Mouse (Mus musculus) frontal cortex, adult (tissue): ENCODE data around the gene Mzt1.
"Not testable (repeated sequence)": the region's sequence is repeated elsewhere in the genome, so short reads cannot be mapped to it uniquely, and the experiment has no call there.

ENCODE experiments used
- ATAC-seq: cut with Nextera tagmentation; 2 replicates; pipeline ENCODE4 v1.9.2; 2017; ENCODE audit warnings: mild to moderate bottlenecking, moderate library complexity, mixed read lengths; ENCODE audit not compliant: low TSS enrichment

Gene Mzt1

DNA sequence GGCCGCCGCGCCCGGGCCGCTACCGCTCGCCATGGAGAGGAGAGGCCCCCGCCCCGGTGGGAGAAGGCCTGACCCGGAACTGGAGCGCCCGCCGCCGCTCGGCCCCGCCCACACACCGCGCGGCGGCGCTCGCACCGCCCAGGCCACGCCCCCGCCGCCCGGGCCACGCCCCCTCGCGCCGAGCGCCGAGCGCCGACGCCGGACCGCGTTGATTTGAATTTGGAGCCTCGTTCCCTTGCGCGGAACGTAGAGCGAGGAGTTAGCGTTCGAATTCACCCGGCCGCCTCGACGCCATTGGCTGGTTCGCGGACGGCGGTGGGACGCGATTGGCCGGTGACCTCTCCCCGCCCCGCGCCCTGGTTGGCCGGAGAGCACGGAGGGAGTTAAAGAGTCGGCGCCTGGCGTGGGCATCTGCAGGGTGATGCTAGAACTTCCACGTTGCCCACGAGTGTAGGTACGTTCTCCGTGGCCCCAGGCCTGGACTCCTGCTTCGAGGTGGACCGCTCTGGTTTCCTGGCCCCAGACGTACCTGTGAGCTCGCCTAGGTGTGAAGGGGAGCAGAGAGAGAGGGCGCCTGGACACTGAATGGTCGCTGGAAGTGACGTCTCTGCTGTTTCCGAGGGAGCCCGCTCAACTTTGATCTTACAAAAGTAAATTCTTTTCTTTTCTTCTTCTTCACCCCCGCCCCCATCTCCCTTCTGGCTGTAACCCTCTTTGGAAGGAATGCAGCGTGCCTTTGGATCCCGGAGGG, at the start of gene Mzt1, which contains the start of gene Bora:
Mzt1 (minus strand) TSS at position 104 of the 751 bp plus-strand sequence.
Bora (plus strand) TSS at position 192 of the 751 bp plus-strand sequence.
- peak; percentile 92 for ATAC-seq

DNA sequence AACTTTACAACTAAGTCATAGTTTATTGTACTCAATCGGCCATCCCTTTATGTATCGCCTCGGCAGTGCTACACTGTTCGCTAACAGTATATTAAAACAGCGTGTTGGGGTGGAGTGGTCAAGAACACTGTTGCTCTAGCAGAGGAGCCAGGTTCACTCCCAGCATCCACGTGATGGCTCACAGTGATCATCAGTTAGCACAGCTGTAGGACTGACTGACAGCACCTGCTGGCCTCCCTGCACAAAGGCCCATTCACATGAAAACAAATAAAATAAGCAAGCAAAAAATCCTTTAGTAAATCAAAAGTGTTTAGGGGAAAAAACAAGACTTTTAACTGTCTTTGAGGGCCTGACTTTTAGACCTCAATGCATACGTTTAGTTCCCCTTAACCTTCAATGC, 43.0 kb upstream of the Mzt1 start:
- no peak for ATAC-seq

DNA sequence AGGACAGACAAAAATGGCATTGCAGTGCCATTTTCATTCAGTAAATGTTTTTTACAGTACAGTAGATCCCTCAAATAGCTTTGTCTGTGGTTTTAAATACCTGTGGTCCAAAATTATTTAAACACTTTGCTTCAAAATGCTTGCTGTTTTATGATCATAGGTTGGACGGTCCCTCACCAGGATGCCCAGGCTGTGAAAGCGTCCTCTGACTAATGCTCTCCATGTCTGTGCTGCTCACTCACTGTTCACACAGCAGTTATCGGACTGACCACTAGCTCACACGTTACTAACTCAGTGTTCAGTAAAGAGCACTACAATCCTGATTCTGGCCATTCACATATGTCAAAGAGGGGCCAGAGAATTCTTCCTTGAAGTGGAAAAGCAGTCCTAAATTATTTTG, 25.2 kb upstream of the Mzt1 start:
- no peak for ATAC-seq

DNA sequence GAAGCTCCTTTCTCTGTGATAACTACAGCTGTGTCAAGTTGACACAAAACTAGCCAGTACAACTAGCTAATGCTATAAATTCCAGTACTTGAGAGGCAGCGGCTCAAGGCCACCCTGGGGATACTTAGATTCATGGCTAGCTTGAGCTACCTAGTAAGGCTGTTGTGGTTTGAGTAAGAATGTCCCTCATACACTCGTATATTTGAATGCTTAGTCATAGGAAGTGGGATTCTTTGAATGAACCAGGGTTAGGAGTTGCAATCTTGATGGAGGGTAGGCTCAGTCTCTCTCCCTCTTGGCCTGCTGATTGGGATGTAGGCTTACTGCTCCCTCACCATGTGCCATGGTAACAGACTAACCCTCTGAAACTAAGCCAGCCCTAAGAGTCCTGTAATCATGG, 17.2 kb upstream of the Mzt1 start:
- no peak for ATAC-seq

DNA sequence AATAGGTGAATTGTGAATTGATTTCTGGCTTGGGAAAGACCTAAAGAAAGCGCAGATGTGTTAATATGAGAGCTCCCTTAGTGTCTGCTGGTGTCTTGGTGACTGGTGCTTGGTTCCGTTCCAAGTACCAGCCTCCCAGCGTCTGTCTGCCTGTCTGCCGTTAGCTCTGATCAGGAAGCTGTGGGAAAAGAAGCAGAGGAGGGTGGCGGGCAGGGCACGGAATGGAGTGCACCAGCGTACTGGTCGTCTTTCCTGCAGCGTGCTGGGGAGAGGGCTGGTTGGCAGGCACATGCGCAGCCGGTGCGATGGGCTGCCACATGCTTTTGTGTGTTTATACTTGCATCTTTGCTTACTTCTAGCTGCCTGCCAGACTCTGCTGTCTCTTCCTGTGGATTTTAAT, 14.7 kb upstream of the Mzt1 start:
- peak; percentile 89 for ATAC-seq

DNA sequence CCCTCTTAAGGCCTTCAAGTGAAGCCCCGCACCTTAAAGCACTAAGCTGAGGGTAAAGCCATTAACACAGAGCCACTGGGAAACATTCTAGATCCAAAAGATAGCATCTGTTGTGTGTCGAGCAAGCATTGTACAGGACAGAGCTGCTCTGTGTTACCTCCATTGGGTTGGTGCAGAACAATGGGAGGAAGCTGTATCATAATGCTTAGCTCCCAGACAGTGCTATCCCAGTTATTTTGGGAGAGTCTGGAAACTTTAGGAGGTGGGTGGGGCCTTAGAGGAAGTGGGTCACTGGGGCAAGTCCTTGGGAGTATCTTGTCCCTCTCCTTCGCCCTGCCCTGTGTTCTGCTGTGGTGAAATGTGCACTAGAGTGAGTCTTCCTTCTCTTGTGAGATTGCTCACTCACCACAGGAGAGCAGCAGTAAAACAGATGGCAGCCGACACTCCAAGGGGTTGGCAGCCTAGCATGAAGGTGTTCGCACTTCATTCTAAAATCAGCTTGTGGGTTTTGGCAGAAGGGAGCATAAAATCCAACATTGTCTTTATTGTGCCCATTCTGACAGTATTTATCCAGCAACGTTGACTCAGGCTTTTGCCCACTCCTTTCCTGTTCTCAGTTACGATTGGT, 13.1 kb upstream of the Mzt1 start:
- ATAC-seq = peak; percentile 94

DNA sequence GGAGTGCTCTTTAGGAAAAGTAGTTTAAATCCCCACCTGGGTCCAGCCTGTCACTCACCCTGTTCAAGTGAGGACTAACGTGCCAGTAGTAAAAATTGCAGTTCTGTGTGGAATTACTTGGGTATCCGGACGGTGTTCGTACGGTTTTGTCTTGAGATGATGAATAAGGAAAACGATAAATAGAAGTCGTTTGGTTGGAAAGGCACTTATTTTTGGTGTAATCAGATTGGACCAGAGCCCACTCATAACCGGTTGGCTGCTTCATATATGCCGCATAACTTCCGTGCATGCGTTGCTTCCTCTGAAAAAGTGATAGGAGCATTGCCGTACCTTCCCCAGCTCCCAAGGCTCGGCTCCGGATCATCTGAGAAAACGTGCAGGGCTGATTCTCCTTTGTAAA, 848 bp upstream of the Mzt1 start:
- peak; percentile 2 for ATAC-seq

DNA sequence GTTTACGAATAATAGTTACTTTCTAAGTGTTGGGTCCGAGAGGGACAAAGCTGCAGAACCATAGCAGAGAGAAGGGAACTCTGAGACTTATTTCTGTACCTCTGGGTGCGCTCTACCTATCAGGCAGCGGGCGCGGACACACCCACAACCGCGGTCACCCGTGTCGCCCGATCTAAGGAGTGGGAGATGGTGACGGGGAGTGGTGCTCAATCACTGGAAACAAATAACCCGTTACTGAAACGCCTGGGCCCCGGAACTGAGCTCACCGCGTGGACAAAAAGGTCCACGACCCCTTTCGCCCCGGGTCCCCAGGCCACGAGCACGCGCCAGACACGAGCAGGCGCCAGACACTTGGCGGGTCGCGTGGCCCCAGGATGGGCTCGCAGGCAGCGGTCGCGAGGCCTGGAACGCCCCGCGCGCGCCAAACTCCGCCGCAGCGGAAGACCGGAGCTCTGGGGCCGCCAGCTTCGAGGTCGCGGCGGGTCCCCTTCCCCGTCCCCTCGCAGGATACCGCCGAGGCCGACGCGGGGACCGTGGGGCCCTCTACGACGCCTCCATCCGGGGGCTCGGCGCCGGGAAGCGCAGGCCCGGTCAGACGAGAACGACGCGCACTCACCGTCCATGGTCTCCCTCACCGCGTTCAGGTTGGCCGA, 430 bp downstream of the Mzt1 start:
- peak; percentile 28 for ATAC-seq

DNA sequence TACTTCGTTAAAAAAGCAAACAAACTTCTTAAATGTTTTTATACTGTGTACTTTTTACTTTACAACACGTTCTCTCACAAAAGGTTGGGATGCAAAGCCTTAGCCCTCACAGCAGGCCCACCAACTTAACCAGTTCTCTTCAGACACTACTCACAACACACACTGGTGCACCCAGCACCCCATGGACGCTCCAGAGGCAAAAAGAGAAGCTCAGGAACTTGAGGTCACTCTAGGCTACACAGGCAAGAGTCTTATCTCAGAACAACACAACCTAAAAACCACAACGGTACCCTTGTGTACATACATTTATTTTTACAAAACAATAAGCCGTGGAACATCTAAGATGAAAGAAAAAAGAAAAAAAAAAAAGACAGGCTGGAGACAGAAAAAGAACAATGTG, 1.2 kb downstream of the Mzt1 start:
- no peak for ATAC-seq

DNA sequence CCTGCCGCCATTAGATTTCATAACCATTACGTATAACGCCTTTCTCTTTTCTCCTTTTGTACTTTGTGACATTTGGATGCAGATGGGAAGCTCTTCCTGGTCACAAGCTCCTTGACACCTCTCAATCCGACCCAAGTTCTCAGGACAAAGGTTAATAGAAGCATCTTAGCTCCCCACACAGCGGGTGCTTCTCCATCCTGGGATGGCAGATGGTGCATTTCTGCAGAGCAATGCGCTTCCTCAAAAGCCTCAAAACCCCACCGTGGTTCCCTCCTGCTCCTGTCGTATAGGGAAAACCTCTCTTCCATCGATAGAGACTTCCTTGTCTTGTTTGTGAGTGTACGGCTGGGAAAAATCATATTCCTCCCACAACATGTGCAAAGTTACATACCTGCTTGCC, 1.8 kb downstream of the Mzt1 start:
- no peak for ATAC-seq

DNA sequence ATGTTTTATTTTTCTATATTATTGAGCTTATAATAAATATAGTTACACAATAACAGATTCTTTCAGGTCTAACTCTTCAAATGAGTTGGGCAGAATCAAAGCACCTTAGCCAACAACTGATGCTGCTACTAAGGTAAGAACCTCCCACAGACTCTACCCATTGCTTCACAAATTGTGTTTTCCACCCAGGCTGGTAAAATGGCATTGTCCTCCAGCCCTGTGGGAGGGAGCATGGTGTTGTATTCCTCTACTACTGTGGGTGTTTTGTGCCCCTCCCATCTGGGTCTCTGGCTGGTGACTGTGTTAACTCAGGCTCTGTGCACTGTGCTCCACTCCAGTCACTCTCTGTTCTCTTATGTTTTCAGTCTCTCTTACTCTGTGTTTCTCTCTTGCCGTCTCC, 2.4 kb downstream of the Mzt1 start:
- ATAC-seq = no peak

DNA sequence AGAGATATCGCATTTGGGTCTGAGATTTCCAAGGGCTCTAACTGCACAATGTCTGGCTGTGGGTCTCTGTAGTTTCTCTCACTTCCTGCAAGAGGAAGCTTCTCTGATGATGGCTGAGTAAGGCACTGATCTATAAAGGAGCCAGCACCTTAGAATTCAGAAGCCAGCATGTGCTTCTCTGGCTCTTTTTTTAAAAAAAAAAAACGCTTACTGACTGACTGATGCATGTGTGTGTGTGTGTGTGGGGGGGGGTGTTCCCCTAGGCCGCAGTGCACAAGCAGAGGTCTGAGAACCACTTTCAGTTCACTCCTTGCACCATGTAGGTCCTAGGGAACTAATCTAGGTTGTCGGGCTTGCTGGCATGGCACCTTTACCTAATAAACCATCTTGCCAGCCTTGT, 4.5 kb downstream of the Mzt1 start:
- no peak for ATAC-seq

DNA sequence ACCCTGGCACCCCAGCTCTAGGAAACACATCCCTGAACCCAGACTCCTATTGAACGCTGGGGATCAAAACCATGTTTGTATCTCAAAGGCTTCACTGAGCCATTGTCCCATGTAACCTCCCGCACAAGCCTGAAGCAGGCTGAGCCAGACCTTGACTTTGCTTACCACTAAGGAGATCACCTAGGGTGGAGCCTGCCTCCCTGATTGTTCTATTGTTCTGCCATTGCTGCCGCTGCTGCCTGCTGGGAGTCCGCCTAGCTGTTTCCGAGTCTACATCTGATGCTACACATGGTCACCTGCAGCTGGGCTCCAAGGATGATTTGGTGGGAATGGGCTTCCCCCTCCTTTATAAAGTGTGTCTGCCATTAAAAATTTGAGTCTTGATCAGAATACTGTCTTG, 6.6 kb downstream of the Mzt1 start:
- not testable (repeated sequence) for ATAC-seq

DNA sequence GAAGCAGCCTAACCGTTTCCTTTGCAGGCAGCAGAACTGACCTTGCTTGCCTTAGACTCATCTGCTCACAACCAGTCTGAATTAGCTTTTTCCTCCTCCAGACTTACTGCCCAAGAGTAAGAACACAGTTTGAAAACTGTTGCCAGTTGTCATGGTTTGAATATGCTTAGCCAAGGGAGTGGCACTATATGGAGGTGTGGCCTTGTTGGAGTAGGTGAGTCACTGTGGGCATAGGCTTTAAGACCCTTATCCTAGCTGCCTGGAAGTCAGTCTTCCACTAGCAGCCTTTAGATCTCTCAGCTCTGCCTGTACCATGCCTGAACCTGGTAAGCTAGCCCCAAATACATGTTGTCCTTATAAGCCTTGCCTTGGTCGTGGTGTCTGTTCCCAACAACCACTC, 8.2 kb downstream of the Mzt1 start:
- no peak for ATAC-seq

DNA sequence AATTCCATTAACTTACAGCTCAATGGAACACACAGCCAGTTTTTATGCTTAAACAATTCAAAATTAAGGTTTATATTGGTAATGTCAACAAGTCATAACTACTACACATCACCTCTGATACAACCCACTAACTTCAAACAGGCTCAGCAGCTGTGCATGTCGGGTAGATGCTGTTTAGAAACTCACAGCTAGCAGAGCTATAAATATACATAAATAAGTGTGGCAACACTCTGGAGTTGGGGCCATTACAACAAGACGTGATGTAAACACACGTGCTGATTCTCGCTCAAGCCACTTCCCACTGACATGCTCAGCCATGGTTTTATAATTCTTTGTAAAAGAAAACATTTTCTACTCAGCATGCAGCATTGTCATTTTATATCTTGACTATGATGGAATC, 9.9 kb downstream of the Mzt1 start:
- ATAC-seq = no peak

DNA sequence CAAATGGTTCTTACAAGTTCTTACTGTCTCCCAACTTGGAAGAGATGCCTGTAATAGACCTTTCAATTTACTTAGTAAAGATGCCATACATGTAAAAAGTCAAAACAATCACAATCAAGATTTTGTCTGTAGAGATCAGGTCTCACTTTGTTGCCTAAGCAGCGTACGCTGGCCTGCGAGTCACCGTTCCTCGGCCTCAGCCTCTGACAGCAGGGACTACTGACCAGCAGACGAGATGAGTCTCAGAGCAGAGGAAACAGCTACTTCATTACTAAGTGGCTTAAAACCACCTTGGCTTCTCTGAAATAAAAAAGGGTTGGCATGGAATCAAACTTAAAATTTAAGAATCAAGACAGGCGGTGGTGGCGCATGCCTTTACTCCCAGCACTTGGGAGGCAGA, 11.1 kb downstream of the Mzt1 start:
- ATAC-seq = not testable (repeated sequence)

DNA sequence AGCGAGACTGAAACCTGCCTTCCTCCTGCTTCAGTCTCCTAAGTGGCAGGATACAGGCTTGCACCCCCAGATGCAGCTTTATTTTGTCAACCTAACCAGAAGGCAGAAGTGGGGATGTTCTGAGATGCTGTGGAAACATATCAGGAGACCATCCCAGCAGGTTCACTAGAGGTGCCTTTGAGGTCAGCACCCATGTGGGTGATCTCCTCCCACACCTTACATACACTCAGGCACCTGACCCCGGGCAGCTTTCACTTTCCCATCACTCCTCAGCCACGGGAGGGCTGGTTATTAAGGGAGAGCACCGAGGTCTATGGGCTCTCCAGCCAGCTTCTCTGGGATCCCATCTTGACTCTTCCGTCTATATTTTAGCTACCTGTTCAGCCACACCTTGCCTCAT, 13.3 kb downstream of the Mzt1 start:
- no peak for ATAC-seq

DNA sequence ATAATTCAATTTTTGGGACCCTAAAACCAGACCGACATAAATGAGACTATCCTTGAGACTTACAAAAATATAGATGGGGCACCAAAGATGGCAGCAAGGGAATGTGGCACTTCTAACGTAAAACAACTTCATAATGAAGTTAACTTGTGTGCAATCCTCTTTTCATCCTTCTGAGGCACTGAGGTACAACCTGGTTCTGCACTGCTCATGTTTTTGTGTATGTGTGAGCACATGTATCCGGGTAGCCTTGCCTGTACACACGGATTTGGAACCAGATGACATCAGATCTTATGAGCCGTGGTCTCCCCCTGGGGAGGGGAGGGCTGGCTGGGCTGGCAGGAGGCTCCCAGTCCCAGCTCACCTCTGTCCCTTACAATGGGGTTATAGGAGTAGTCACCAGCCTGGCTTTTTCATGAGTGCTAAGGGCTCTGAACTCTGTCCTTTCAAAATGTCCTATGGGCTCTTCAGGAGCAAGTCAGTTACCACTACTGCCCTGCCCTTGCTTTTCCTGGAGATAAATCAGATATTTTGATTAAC, 14.5 kb downstream of the Mzt1 start:
- ATAC-seq = no peak

DNA sequence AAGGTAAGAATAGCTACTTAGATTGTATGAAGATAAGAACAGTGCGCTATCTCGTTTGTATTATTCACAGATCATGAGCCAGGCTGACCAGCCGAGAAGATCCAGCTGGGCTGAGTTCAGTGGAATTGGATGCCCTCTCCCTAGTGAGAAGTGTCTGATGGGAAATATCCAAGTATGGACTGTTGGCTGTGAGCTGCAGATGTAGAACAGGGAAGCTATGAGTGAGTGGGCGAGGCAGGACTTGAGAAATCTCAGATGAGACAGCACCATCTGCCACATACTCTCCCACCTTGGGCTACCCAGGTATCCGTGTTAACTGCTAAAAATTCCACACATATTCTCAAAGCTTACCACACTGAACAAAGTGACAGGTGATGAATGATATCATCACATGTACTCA, 15.9 kb downstream of the Mzt1 start:
- ATAC-seq = peak; percentile 66

DNA sequence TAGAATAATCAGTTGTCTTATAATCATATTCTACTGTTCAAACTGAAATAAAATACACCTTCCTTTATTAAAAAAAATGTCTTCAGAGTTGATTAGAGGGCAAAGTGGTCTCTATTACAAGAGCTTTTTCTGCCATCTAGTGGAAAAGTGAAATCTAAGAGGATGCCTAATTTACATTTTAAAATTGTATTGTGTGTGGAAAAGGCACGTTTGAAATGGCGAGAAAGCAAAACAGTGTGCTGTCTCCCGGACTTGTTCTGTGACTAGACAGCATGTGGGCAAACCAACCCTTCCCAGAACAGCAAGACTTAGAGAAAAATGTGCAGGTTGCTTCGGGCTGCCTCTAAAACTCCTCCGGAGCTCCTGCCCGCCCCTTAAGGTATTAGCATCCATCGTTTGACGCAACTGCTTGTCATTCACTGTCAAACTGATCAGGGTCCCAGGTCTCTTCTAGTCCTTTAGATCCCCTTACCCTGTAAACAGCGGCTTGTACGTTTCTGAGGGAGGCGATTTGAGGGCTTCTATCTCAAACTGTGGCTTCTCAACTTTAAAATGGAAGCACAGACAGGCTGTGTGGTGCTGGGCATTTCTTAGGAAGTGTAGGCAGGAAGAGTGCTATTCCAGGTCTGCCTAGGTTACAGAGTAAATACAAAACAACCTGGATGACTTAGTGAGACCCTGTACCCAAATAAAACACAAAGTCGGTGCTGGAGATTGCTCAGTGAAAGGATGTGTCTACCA, 23.4 kb downstream of the Mzt1 start:
- ATAC-seq = peak; percentile 80

DNA sequence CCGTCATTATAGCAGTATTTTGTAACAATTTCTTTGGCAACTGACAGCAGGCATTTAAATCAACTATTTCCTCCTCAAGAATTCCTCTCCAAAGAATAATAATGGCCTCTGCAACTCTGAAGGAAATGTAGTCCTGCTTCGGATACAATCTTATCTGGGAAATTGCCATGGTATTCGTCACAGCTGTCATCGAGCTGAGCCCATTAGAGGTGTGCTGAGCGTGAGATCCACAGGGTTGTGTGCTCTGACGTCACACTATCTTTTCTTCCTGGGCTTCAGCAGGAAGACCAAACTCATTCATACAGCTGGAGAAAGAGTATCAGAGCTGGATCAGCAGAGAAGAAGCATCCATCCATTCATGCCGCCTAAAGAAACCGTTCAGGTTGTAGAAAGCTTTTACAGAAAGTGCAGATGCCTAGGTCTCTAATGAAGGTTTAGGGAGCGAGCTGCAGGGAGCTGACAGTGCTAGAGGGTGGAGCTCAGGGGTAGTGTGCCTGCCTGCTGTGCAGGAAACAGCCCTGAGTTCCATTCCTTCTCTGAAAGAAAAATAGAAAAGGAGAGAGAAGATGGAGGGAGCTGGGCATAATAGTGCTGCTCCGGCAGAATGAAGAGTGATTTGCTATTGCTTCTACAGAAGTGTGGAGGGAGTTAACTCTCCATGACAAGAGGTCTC, 26.7 kb downstream of the Mzt1 start:
- ATAC-seq = no peak

DNA sequence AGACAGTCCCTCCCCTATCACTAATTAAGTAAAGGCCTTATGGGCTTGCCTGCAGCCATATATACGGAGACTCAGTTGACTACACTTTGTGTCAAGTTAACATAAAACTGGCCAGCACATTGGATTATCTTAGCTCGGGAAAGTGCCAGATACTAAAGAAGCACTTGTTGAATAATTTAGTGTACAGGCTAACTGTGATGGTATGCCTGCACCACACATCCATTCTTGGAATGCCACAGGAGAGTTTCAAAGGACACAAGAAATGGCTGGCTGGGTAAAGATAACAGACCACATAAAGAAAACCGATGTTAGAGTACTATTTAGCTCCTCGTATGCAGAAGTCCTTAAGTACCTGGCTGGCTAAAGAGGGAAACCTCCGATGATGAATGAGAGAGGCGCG, 27.2 kb downstream of the Mzt1 start:
- ATAC-seq = no peak
